Mouse (Mus musculus): ENCODE results near the gene Rab34. TPM values are rescaled to one million over a fixed set of nuclear protein-coding genes. Genes with fewer than 3 reads are reported as not detected.

Rab34 gene
- total and polyA plus RNA-seq, 3 experiments, result 0.52 to 0.60 TPM; not detected in 1

GRCm38 (mm10) chr11:78167257-78167959, 20.8 kb upstream of the Rab34 start:
- H3K36me3 ChIP-seq (replicated peaks), result peaks cover 51% of the 10 kb centered on the region
- H3K9me3 ChIP-seq (replicated peaks), result 0 out of 2 replicates have a peak, but pooled peaks cover 2% of the 10 kb centered on the region
- H3K4me3 ChIP-seq (ENCODE audit: low read depth, low read length), result peak overlapping the region; percentile 49; the same call in 1 of the 2 replicates
- H3K27me3 ChIP-seq (ENCODE audit: insufficient read depth, low read length), result no peaks in the 10 kb centered on the region
- ATAC-seq (ENCODE audit: extremely low read depth, insufficient number of reproducible peaks, low FRiP score, poor library complexity, severe bottlenecking), result no peak
- TF ChIP-seq POLR2AphosphoS5 (IDR thresholded peaks at IDR 0.05; ENCODE audit: insufficient replicate concordance, low read depth, low read length) (no peak), CTCF (IDR thresholded peaks at IDR 0.05; ENCODE audit: low read depth, low read length) (no peak), TAL1 (conservative IDR thresholded peaks at IDR 0.05; ENCODE audit: low read depth, low read length) (no peak), GATA2 (IDR thresholded peaks at IDR 0.05; ENCODE audit: borderline replicate concordance, low read depth, low read length) (no peak), GATA1 (IDR thresholded peaks at IDR 0.05; ENCODE audit: borderline replicate concordance, low read length) (no peak)
- DNase-seq (ENCODE audit: low spot score), result no peak
- H3K4me1 ChIP-seq (ENCODE audit: insufficient read depth, low read depth, low read length), result peaks cover 93% of the 10 kb centered on the region

- Histone ChIP-seq H3K27me3 (ENCODE audit: insufficient read depth, low read length) (no peaks in the 10 kb centered on the region), H3K4me1 (ENCODE audit: insufficient read depth, low read depth, low read length) (peaks cover 86% of the 10 kb centered on the region), H3K4me3 (ENCODE audit: low read depth, low read length) (peak overlapping the region; percentile 71), H3K36me3 (replicated peaks) (peaks cover 45% of the 10 kb centered on the region), H3K9me3 (replicated peaks) (0 out of 2 replicates have a peak, but pooled peaks cover 2% of the 10 kb centered on the region)
- ATAC-seq (ENCODE audit: extremely low read depth, insufficient number of reproducible peaks, low FRiP score, poor library complexity, severe bottlenecking), result peak; percentile 73
- peak; percentile 80 for DNase-seq (ENCODE audit: low spot score)
- no peak for TF ChIP-seq CTCF (IDR thresholded peaks at IDR 0.05; ENCODE audit: low read depth, low read length)
- peak; percentile 90 for TF ChIP-seq TAL1 (conservative IDR thresholded peaks at IDR 0.05; ENCODE audit: low read depth, low read length)
- no peak for TF ChIP-seq GATA1 (IDR thresholded peaks at IDR 0.05; ENCODE audit: borderline replicate concordance, low read length)
- TF ChIP-seq GATA2 (IDR thresholded peaks at IDR 0.05; ENCODE audit: borderline replicate concordance, low read depth, low read length), result 0 out of 2 replicates have a peak, but pooled peaks have one; percentile 20
- no peak for TF ChIP-seq POLR2AphosphoS5 (IDR thresholded peaks at IDR 0.05; ENCODE audit: insufficient replicate concordance, low read depth, low read length)
Observed at GRCm38 (mm10) chr11:78168541-78169468, 19.4 kb upstream of the Rab34 start.

GRCm38 (mm10) chr11:78170306-78170705, 17.9 kb upstream of the Rab34 start:
- no peak for TF ChIP-seq GATA1 (IDR thresholded peaks at IDR 0.05; ENCODE audit: borderline replicate concordance, low read length)
- TF ChIP-seq TAL1 (conservative IDR thresholded peaks at IDR 0.05; ENCODE audit: low read depth, low read length), result no peak
- TF ChIP-seq CTCF (IDR thresholded peaks at IDR 0.05; ENCODE audit: low read depth, low read length), result no peak
- no peak for TF ChIP-seq POLR2AphosphoS5 (IDR thresholded peaks at IDR 0.05; ENCODE audit: insufficient replicate concordance, low read depth, low read length)
- Histone ChIP-seq H3K36me3 (replicated peaks) (peaks cover 43% of the 10 kb centered on the region), H3K27me3 (ENCODE audit: insufficient read depth, low read length) (no peaks in the 10 kb centered on the region), H3K4me1 (ENCODE audit: insufficient read depth, low read depth, low read length) (peaks cover 87% of the 10 kb centered on the region), H3K9me3 (replicated peaks) (0 out of 2 replicates have a peak, but pooled peaks cover 2% of the 10 kb centered on the region), H3K4me3 (ENCODE audit: low read depth, low read length) (peak overlapping the region; percentile 52; the same call in 1 of the 2 replicates)
- ATAC-seq (ENCODE audit: extremely low read depth, insufficient number of reproducible peaks, low FRiP score, poor library complexity, severe bottlenecking) (no peak), DNase-seq (ENCODE audit: low spot score) (no peak)

GRCm38 (mm10) chr11:78171328-78171727, 16.9 kb upstream of the Rab34 start:
- Histone ChIP-seq H3K4me3 (ENCODE audit: low read depth, low read length) (no peak overlapping the region; the same call in 1 of the 2 replicates), H3K36me3 (replicated peaks) (peaks cover 41% of the 10 kb centered on the region), H3K27me3 (ENCODE audit: insufficient read depth, low read length) (no peaks in the 10 kb centered on the region), H3K9me3 (replicated peaks) (0 out of 2 replicates have a peak, but pooled peaks cover 2% of the 10 kb centered on the region), H3K4me1 (ENCODE audit: insufficient read depth, low read depth, low read length) (peaks cover 84% of the 10 kb centered on the region)
- no peak for TF ChIP-seq GATA2 (IDR thresholded peaks at IDR 0.05; ENCODE audit: borderline replicate concordance, low read depth, low read length)
- no peak for TF ChIP-seq POLR2AphosphoS5 (IDR thresholded peaks at IDR 0.05; ENCODE audit: insufficient replicate concordance, low read depth, low read length)
- TF ChIP-seq GATA1 (IDR thresholded peaks at IDR 0.05; ENCODE audit: borderline replicate concordance, low read length), result no peak
- TF ChIP-seq CTCF (IDR thresholded peaks at IDR 0.05; ENCODE audit: low read depth, low read length), result no peak
- no peak for TF ChIP-seq TAL1 (conservative IDR thresholded peaks at IDR 0.05; ENCODE audit: low read depth, low read length)
- no peak for DNase-seq (ENCODE audit: low spot score)
- no peak for ATAC-seq (ENCODE audit: extremely low read depth, insufficient number of reproducible peaks, low FRiP score, poor library complexity, severe bottlenecking)

GRCm38 (mm10) chr11:78172034-78172747, 16.0 kb upstream of the Rab34 start:
- Histone ChIP-seq H3K4me1 (ENCODE audit: insufficient read depth, low read depth, low read length) (peaks cover 82% of the 10 kb centered on the region), H3K36me3 (replicated peaks) (peaks cover 38% of the 10 kb centered on the region)
- ATAC-seq (ENCODE audit: extremely low read depth, insufficient number of reproducible peaks, low FRiP score, poor library complexity, severe bottlenecking), result no peak

More at GRCm38 (mm10) chr11:78172034-78172747, 16.0 kb upstream of the Rab34 start:
- no peak for TF ChIP-seq GATA1 (IDR thresholded peaks at IDR 0.05; ENCODE audit: borderline replicate concordance, low read length)
- TF ChIP-seq TAL1 (conservative IDR thresholded peaks at IDR 0.05; ENCODE audit: low read depth, low read length), result no peak
- TF ChIP-seq CTCF (IDR thresholded peaks at IDR 0.05; ENCODE audit: low read depth, low read length), result no peak
- no peak for TF ChIP-seq POLR2AphosphoS5 (IDR thresholded peaks at IDR 0.05; ENCODE audit: insufficient replicate concordance, low read depth, low read length)
- no peak for TF ChIP-seq GATA2 (IDR thresholded peaks at IDR 0.05; ENCODE audit: borderline replicate concordance, low read depth, low read length)
- Histone ChIP-seq H3K4me3 (ENCODE audit: low read depth, low read length) (no peak overlapping the region), H3K27me3 (ENCODE audit: insufficient read depth, low read length) (no peaks in the 10 kb centered on the region), H3K9me3 (replicated peaks) (0 out of 2 replicates have a peak, but pooled peaks cover 2% of the 10 kb centered on the region)
- DNase-seq (ENCODE audit: low spot score), result no peak

Data from G1E (cell line).